In the genomic region with DNA sequence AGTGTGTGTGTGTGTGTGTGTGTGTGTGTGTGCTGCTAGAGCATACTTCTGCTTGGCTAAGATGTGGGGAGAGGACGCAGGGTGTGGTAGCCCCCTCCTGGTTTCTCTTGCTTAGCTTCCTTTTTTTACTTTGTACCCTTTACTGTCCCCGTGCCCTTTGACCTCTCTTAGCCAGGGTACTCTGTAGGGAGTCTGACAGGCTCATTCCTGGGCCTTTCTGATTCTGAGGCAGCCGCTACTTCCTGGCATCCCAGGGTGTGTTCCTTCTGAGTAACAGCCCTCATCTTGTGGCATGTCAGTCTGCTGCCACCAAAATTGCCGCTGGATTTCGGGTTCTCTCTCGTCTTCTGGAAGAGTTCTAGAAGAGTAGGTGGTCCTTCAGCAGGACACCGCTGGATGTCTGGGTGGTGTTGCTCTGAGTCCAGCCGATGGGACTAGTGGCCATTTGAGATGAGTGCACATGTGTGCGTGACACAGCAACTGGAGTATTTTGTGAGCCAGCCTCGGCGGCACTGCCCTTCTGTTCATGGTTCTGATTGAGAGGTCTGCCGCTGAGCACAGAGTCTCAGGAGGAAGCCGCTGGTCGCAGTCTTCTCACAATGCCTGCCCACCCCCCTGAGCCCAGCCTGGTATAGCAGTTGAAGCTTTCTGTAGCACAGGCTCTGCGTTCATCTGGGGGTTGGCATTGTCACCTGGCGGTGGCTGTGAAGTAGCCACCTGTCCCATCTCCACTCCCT, we compare ENCODE assay signal across 8 mouse cellular contexts. TPM values are rescaled to one million over a fixed set of nuclear protein-coding genes. Genes with fewer than 3 reads are reported as not detected.
DNase-seq lines count a peak whose midpoint lies in the region; ATAC-seq and TF ChIP-seq lines count a peak whose summit lies in the region.

No protein-coding gene starts in this region.

- no peak for TF ChIP-seq POLR2A in brain, embryonic 14.5 days (IDR thresholded peaks at IDR 0.05; ENCODE audit: borderline replicate concordance, extremely low read depth, insufficient read depth, insufficient read length, poor library complexity, severe bottlenecking)

- DNase-seq in layer of hippocampus, adult 2 months (ENCODE audit: low spot score in 2 of 2) = no peak
- no peak for DNase-seq in layer of hippocampus, postnatal 36 days
- DNase-seq in brain, embryonic 14.5 days (ENCODE audit: low read depth) = peak; percentile 53
- DNase-seq in heart, postnatal 4 days = peak; percentile 37
- peak; percentile 62 to 74 for DNase-seq in thymus, postnatal 36 days
- DNase-seq in left cerebral cortex, postnatal 4 days = no peak
- DNase-seq in kidney, postnatal 10 days = no peak

- intact Hi-C loops in left cerebral cortex, postnatal 4 days (cut with DNase I) = no loop called here

- peak overlapping the region; percentile 38 for H3K4me3 ChIP-seq in layer of hippocampus, adult 2 months

- peak; percentile 33 for ATAC-seq in megakaryocyte progenitor cell, adult 5-6 weeks (replicated peaks; ENCODE audit: poor library complexity)

- TF ChIP-seq CTCF in layer of hippocampus, adult 2 months (conservative IDR thresholded peaks at IDR 0.05) = peak; percentile 21
- TF ChIP-seq CTCF in brain, embryonic 14.5 days (IDR thresholded peaks at IDR 0.05; ENCODE audit: borderline replicate concordance, extremely low read depth, insufficient read depth, insufficient read length) = 0 out of 2 replicates have a peak, but pooled peaks have one; percentile 7

- peak overlapping the region; percentile 93 for H3K27ac ChIP-seq in layer of hippocampus, adult 2 months

RNA-seq across cellular contexts. Expression of a gene that starts 16.3 kb away (rescaled TPM):
- total RNA-seq in layer of hippocampus, adult 2 months (2021) = 100 to 1,000 TPM; 288 to 305 TPM
- total RNA-seq in layer of hippocampus, postnatal 36 days (2021) = 100 to 1,000 TPM; 271 to 276 TPM
- 94.4 and 171 TPM in 2 replicates for polyA plus RNA-seq in brain, embryonic 14.5 days (2012; rRNA removed)
- 100 to 1,000 TPM; 138 to 145 TPM for total RNA-seq in heart, postnatal 4 days (2021)
- 37.5 and 37.8 TPM in 2 replicates for total RNA-seq in megakaryocyte progenitor cell, adult 5-6 weeks (2015)
- 16.6 and 18.2 TPM in 2 replicates for total RNA-seq in megakaryocyte progenitor cell, adult 5-6 weeks (2017)
- 100 to 1,000 TPM; 327 to 335 TPM for total RNA-seq in left cerebral cortex, postnatal 4 days (2021)

Comparison
In these comparisons a context has a peak if more than half of its experiments do, and no peak if none do; other contexts are left out.
1. DNase-seq: peak in brain, embryonic 14.5 days (single experiment), heart, postnatal 4 days (single experiment) and thymus, postnatal 36 days (2 of 2); none in layer of hippocampus, adult 2 months (0 of 2), layer of hippocampus, postnatal 36 days (0 of 2), left cerebral cortex, postnatal 4 days (single experiment) and kidney, postnatal 10 days (single experiment).